Mouse (Mus musculus) cerebellum, postnatal 25 days (tissue): ENCODE measurements around the gene Prkcg.
"Not testable (repeated sequence)": the region's sequence is repeated elsewhere in the genome, so short reads cannot be mapped to it uniquely, and the experiment has no call there.

ENCODE experiments used
- DNase-seq, 2 experiments: peaks; one replicate each; pipeline ENCODE4 v3.0.0; 2021; ENCODE audit warnings: mixed read lengths in 2 of 2

Prkcg gene

GRCm38 (mm10) chr7:3291197-3291596 is 2.2 kb downstream of the Prkcg start:
- no peak for DNase-seq

DNA sequence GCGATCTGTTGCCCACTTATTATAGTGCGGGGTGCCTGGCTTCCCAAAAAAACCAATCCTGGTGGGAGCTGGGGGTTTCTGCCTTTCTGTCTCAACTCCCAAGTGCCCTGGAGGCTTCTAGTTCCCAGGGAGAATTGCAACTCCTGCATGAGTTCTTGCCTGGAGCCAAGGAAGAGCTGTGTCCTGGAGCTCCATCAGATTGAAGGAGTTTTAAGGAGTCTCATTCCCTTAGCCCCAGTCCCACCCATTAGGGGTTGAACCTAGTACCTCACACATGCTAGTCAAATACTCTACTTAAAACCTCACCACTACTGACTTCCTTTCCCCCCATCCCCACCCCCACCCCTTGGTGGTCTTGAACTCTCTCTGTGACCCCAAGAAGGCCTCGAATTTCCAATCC is 2.8 kb downstream of the Prkcg start:
- no peak for DNase-seq

DNA sequence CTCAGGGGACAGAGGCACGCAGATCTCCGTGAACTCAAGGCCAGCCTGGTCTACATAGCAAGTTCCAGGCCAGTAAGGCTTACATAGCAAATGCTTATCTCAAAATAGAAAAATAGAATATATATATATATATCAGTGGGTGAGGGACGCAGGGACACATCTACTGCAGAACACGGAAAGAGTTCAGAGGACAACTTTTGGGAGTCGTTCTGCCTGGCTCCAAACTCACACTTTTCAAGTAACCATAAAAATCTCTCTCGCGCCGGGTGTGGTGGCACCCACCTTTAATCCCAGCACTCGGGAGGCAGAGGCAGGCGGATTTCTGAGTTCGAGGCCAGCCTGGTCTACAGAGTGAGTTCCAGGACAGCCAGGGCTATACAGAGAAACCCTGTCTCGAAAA is 3.3 kb downstream of the Prkcg start:
- not testable (repeated sequence) for DNase-seq

- DNase-seq = peak; percentile 23 to 49
Observed at GRCm38 (mm10) chr7:3292791-3293190, 3.8 kb downstream of the Prkcg start.

- no peak for DNase-seq
Observed at GRCm38 (mm10) chr7:3294794-3295193, 5.8 kb downstream of the Prkcg start.

GRCm38 (mm10) chr7:3295321-3296110 is 6.5 kb downstream of the Prkcg start:
- DNase-seq = no peak

GRCm38 (mm10) chr7:3296711-3297110 is 7.7 kb downstream of the Prkcg start:
- no peak for DNase-seq

DNA sequence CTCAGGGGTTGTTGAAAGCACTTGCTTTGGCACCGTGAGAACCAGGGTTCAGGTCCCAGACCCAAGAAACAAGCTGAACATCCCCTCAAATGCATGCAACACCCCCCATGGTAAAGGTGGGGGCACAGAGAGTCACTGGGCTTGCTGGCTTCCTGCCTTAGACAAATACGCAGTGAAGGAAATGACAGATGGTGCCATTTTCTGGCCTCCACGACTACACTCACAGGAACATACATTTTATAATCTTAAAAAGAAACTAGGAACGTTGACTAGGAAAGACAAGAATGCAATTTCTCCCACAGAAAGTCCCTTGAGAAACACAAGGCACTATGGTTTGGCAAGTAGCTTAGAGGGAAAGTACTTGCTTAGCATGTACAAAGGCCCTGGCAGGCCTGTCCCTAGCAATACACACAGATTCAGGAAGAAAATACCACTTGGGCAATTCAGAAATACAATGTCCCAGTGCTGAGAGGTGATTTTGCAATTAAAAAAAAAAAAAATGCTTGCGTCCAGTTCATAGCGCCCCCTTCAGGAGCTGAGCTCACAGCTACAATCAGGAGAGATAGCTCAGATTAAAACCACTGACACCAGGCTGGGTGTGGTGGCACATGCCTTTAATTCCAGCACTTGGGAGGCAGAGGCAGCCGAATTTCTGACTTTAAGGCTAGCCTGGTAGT is 11.1 kb downstream of the Prkcg start:
- peak; percentile 20 to 47 for DNase-seq

DNA sequence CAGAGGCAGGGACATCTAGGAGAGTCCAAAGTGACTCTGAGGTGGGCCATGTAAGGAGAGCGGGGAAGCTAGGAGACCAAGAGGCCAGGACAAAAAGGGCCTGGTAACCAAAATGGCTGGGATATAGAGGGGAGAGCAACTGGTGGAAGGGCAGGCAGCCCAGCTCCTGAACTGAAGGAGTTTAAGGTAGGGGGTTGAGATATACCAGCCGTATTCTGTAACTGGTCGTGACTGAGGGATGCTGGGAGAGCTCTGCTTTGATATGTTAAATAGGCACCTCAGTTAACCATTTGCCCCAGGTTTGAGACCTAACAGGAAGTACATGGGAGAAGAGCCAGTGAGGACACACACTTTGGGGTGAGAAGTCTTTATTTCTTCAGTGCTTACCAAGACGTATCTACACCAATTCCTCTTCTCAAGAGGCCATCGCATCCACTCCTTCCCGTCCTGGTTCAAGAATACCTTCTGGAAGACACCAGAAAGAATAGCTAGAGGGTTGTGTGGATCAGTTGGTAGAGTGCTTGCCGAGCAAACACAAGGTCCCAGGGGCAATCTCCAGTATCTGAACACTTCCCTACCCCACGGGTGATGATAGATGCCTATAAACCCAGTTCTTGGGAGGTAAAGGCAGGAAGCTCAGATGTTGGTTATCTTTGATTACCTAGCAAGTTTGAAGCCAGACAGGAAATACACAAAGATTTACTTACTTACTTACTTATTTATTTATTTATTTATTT is 12.1 kb downstream of the Prkcg start:
- no peak for DNase-seq

DNA sequence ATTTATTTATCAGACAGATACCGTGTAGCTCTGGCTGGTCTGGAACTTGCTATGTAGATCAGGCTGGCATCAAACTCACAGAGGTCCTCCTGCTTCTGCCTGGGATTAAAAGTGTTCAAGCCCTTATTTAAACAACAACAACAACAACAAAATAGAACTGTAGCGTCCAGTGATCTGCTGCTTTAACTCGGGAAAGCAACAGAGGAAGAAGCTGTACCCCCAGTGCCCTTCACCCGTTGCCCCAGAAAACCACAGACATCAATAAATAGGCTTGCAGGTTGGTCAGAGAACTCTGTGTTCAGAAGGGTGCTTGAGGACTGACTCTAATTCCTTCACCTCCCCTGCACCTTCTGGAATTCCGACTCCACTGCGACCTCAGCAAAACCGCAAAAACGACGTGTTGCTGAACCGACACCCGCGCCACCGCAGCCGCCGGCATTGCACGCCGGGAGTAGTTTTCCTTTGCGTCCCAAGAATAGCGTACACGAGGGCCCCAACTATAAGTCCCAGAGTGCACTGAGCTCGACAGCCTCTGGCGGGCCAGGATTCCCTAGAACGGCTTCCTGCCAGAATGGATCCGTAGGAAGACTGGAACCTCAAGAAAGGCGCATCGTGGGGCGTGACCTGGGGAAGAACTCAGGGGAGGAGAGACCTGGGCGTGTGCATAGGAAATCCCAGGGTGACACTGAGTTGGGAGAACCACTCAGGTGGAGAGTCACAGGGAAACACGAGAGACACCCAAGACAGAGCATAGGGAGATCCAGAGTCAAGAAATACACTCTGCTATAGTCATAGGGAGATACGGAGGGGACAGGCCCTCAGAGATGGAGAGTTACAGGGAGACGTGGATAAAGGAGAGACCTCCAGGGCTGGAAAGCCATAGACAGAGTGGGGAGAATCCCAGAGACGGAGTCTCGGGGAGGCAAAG is 12.9 kb downstream of the Prkcg start:
- peak; percentile 52 to 54 for DNase-seq

DNA sequence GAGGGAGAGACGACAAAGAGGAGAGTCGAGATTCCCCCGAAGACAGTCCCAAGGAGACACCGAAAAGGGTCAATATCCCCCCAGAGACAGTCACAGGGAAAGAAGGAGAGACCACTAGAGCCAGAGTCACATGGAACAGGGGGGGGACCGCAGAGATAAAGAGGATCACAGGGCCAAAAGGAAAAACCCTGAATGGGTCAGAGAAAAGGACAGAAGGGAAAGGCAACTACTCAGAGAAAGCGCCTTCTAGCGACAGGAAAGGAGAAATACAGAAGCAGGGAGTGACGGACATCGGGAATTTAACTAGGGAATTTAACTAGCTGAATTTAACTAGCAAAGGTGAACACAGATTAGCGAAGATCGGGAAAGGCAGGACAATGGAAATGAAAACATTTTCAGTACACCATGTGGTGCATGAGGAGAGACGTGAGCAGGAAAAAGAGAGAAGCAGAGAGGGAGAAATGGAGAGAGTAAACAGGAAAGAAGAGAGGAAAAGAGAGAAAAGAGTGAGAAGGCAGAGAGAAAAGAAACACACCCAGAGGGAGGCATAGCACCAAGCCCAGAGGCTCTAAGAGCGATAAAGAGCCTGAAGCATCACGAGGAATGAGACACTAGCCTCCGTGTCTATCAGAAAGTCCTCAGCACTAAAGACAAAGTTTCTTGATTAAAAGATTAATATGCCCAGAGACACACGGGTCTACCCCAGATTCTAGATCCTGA is 13.7 kb downstream of the Prkcg start:
- DNase-seq = peak; percentile 24 to 48

- peak; percentile 57 to 79 for DNase-seq
Observed at GRCm38 (mm10) chr7:3303276-3303781, 14.3 kb downstream of the Prkcg start.

DNA sequence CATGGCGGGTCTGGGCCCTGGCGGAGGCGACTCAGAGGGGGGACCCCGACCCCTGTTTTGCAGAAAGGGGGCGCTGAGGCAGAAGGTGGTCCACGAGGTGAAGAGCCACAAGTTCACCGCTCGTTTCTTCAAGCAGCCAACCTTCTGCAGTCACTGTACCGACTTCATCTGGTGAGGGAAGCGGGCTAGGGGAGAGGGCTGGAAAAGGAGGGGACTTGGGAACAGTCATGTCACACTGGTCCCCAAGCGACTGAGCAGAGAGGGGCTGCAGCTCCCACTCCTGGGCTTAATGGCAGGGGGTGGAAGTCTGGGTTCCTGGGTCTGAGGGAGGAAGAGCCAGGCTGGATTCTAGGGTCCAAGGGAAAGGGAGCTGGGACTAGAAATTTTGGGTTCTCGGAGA is 14.8 kb downstream of the Prkcg start:
- DNase-seq = no peak

- DNase-seq = peak; percentile 29 to 47
Observed at GRCm38 (mm10) chr7:3304298-3304697, 15.3 kb downstream of the Prkcg start.

DNA sequence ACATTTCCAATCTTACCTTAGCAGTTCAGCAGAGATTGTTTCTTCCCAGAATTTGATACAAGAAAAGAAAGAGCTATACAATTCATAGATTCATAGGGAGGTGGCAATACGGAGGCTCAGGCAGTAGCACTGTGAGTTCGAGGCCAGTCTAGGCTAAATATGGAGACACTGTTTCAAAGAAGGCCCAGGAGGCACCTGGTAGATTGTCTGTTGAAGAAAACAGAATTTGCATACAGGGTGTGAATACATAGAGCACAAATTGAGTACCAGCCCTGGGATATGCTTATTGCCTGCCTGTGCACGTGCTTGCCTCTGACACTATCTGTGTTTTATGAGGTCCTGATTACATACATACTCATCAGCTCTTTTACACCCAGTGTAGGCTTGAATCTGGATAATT is 17.4 kb downstream of the Prkcg start:
- DNase-seq = no peak

DNA sequence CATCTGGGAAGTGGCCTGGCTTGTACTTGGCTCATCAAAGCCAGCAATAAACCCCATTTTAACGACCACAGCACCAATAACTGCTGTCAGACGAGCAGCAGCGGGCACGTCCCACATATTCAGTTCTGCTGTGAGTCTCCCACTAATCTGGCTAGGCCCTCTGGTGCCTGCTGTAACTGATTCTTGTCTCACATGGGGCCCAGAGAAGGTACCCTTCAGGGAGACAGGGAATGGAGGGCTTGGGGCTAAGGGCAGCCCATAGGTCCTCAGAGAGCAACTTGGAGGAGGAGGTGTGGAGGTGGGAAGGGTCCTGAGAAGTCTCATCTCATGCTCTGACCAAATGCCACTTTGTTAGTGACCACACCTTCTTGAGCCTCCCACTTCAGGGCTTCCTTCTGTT is 19.7 kb downstream of the Prkcg start:
- DNase-seq = no peak

- DNase-seq = no peak
Observed at GRCm38 (mm10) chr7:3310233-3310632, 21.3 kb downstream of the Prkcg start.

DNA sequence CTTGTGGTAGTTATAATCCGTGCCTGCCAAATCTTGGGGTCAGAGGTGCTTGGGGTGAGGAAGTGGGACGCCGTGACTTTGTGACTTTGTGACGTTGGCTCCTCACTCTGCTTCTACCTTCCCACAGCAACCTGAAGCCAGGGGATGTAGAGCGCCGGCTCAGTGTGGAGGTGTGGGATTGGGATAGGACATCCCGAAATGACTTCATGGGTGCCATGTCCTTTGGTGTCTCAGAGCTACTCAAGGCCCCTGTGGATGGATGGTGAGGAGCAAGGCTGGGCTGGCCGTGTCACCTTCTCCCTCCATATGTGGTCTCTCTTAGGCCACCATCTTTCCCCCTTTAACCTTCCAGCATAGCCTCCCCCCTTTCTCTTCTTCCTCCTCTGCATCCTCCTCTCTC is 24.6 kb downstream of the Prkcg start:
- DNase-seq = no peak

GRCm38 (mm10) chr7:3314121-3314520 is 25.1 kb downstream of the Prkcg start:
- DNase-seq = no peak

DNA sequence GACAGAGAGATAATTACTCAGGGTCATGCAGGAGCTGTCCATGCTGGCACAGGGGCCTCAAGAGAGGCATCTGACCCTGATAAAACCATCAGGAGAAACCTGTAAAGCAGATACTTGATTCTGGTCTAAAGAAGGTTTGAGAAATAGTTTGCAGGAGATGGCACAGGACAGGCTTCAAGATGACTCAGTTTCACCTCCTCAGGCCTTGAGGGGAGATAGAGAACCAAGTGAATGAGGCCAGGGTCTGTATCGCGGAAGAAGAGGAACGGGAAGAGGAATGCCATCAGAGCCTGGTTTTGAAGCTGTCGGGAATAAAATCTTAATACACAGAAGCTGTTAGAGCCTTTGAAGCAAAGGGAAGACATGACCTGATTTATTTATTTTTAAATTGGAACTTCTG is 28.7 kb downstream of the Prkcg start:
- no peak for DNase-seq

DNA sequence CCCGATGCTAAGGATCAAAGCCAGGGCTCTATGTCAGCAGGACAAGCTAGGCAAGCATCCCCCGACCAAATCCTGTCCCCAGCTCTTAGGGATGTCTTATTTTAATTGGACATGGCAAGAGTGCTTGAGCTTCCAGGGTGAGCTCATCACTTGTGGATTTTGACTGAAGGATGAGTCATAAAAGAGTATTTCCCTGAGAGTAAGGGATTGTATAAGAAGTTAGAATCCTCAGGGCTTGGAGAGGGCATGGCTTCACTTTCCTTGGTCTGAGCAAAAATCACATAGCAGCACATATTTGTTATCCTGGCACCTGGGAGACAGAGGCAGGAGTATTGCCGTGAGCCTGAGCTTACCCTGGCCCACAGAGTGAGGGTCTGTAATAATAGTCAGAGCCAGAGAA is 31.9 kb downstream of the Prkcg start:
- no peak for DNase-seq

DNA sequence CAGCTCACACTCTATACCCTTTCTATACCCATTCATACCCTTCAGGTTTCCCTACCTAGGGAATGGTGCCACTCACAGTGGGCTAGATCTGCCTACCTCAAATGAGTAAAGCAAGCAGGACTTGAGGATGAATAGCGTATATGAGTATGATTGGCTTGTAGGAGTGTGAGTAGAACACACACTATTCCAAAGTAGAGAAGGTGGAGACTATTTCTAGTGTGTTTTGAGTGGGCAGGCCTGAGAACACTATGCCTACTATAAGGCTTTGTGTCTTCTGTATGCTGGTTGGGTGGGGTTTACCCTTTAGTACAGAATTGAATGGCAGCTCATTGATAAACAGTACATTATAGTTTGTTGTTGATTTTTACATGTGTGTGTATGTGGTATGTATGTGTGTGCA is 34.8 kb downstream of the Prkcg start:
- no peak for DNase-seq
